In the genomic region with DNA sequence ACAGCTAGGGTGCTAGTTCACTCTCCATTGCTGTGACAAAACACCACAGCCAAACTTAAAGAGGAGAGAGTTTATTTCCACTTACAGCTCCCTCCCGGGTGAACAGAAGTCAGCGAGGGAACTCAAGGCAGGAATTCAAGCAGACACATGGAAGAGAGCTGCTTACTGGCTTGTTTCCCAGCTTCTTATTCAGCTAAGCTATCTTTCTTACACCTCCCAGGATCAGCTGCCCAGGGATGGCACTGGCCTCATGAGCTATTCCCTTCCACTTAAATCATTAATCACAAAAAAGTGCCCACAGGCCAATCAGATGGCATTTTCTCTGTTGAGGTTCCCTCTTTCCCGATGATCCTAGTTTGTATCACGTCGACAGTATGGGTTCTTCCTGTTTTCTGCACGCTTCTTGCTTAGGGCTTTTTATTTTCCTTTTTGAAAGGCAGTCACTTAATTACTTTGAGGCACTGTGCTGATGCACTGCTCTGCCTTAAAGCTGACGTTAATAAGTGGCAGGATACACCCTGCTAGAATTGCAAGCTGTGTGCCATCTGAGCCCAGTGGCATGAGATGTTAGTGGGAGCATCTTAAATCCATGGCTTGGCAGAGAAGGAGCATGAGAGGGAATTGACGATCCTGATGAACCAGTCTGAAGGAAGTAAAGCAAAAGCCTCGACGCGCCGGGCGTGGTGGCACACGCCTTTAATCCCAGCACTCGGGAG, we compare ENCODE assay signal across 15 mouse cellular contexts. TPM values are rescaled to one million over a fixed set of nuclear protein-coding genes. Genes with fewer than 3 reads are reported as not detected.
DNase-seq lines count a peak whose midpoint lies in the region; ATAC-seq and TF ChIP-seq lines count a peak whose summit lies in the region.
"Had no signal": no experiment of that assay in that cellular context is flagged by ENCODE, and none has a peak within 500 bp of the region (broad histone marks: within the 10 kb centered on the region; RNA-seq: fewer than 3 reads in every experiment).

No protein-coding gene starts in this region.

- H3K9ac ChIP-seq in hindbrain, postnatal 0 days (replicated peaks; ENCODE audit: low read length) = no peak overlapping the region
- no peak overlapping the region for H3K9ac ChIP-seq in forebrain, postnatal 0 days
- H3K9ac ChIP-seq in midbrain, embryonic 16.5 days (ENCODE audit: low read depth, low read length) = no peak overlapping the region
- H3K9ac ChIP-seq: liver, embryonic 15.5 days; neural tube, embryonic 12.5 days had no signal

- H3K36me3 ChIP-seq in heart, embryonic 10.5 days = peaks cover 9% of the 10 kb centered on the region; the same call in 1 of the 2 replicates
- no peaks in the 10 kb centered on the region for H3K36me3 ChIP-seq in hindbrain, postnatal 0 days (ENCODE audit: insufficient read depth, low read length)
- H3K36me3 ChIP-seq in hindbrain, embryonic 10.5 days = no peaks in the 10 kb centered on the region
- no peaks in the 10 kb centered on the region for H3K36me3 ChIP-seq in forebrain, postnatal 0 days (ENCODE audit: insufficient read depth)
- no peaks in the 10 kb centered on the region for H3K36me3 ChIP-seq in midbrain, embryonic 16.5 days (ENCODE audit: control insufficient read depth, insufficient read depth, low read length)
- H3K36me3 ChIP-seq: liver, embryonic 15.5 days; neural tube, embryonic 12.5 days had no signal

- H3K27me3 ChIP-seq in heart, embryonic 10.5 days (ENCODE audit: insufficient read depth, poor library complexity, severe bottlenecking) = no peaks in the 10 kb centered on the region
- H3K27me3 ChIP-seq in hindbrain, postnatal 0 days (ENCODE audit: insufficient read depth, low read length) = no peaks in the 10 kb centered on the region
- H3K27me3 ChIP-seq in hindbrain, embryonic 10.5 days (ENCODE audit: insufficient read depth, poor library complexity, severe bottlenecking) = no peaks in the 10 kb centered on the region
- no peaks in the 10 kb centered on the region for H3K27me3 ChIP-seq in forebrain, postnatal 0 days (ENCODE audit: insufficient read depth, low read length)
- H3K27me3 ChIP-seq in midbrain, embryonic 16.5 days (ENCODE audit: control insufficient read depth, insufficient read depth, low read depth, low read length) = no peaks in the 10 kb centered on the region
- H3K27me3 ChIP-seq: liver, embryonic 15.5 days; megakaryocyte, embryonic 14.5 days; neural tube, embryonic 12.5 days had no signal

- DNase-seq in heart, embryonic 10.5 days (ENCODE audit: low spot score) = no peak
- DNase-seq in heart, postnatal 4 days = no peak
- DNase-seq in hindbrain, postnatal 0 days (ENCODE audit: low spot score) = peak; percentile 40
- DNase-seq in hindbrain, embryonic 10.5 days (ENCODE audit: low spot score) = no peak
- DNase-seq in brain, adult 2 months (ENCODE audit: low read depth, low spot score) = peak; percentile 36
- peak; percentile 46 for DNase-seq in forebrain, postnatal 0 days
- DNase-seq: cerebellum, postnatal 25 days; kidney, postnatal 10 days; lung, postnatal 14 days; thymus, postnatal 14 days had no signal

- WGBS in heart, embryonic 10.5 days = 83% methylated on average over 15 of the region's 15 CpGs
- WGBS in hindbrain, postnatal 0 days = 54% methylated on average over 15 of the region's 15 CpGs
- 87% methylated on average over 15 of the region's 15 CpGs for WGBS in hindbrain, embryonic 10.5 days
- WGBS in forebrain, postnatal 0 days = 64% methylated on average over 15 of the region's 15 CpGs
- WGBS in midbrain, embryonic 16.5 days = 80% methylated on average over 15 of the region's 15 CpGs

- peaks cover 47% of the 10 kb centered on the region for H3K4me1 ChIP-seq in heart, embryonic 10.5 days
- peaks cover 5% of the 10 kb centered on the region; the same call in 1 of the 2 replicates for H3K4me1 ChIP-seq in hindbrain, postnatal 0 days (ENCODE audit: insufficient read depth, low read length)
- H3K4me1 ChIP-seq in hindbrain, embryonic 10.5 days (replicated peaks) = 0 out of 2 replicates have a peak, but pooled peaks cover 2% of the 10 kb centered on the region
- H3K4me1 ChIP-seq in forebrain, postnatal 0 days (ENCODE audit: insufficient read depth) = no peaks in the 10 kb centered on the region
- no peaks in the 10 kb centered on the region for H3K4me1 ChIP-seq in midbrain, embryonic 16.5 days (ENCODE audit: control insufficient read depth, insufficient read depth, low read length)
- H3K4me1 ChIP-seq: liver, embryonic 15.5 days; megakaryocyte, embryonic 14.5 days; neural tube, embryonic 12.5 days had no signal

- H3K4me3 ChIP-seq in heart, embryonic 10.5 days = no peak overlapping the region
- no peak overlapping the region for H3K4me3 ChIP-seq in hindbrain, postnatal 0 days (ENCODE audit: low read length)
- H3K4me3 ChIP-seq in hindbrain, embryonic 10.5 days = no peak overlapping the region
- no peak overlapping the region for H3K4me3 ChIP-seq in forebrain, postnatal 0 days (ENCODE audit: low read depth, low read length)
- no peak overlapping the region for H3K4me3 ChIP-seq in midbrain, embryonic 16.5 days (ENCODE audit: low read depth, low read length)
- H3K4me3 ChIP-seq: liver, embryonic 15.5 days; megakaryocyte, embryonic 14.5 days; neural tube, embryonic 12.5 days had no signal

- 0 out of 2 replicates have a peak overlapping the region, but pooled peaks have one; percentile 29 for H3K27ac ChIP-seq in heart, embryonic 10.5 days
- H3K27ac ChIP-seq in hindbrain, postnatal 0 days = no peak overlapping the region
- no peak overlapping the region for H3K27ac ChIP-seq in hindbrain, embryonic 10.5 days
- no peak overlapping the region for H3K27ac ChIP-seq in forebrain, postnatal 0 days (ENCODE audit: low read depth, low read length)
- no peak overlapping the region for H3K27ac ChIP-seq in midbrain, embryonic 16.5 days (ENCODE audit: low read length)
- H3K27ac ChIP-seq: liver, embryonic 15.5 days; neural tube, embryonic 12.5 days had no signal

- no peak for ATAC-seq in hindbrain, postnatal 0 days
- peak; percentile 25; the same call in 1 of the 2 replicates for ATAC-seq in forebrain, postnatal 0 days
- no peak for ATAC-seq in midbrain, embryonic 16.5 days
- ATAC-seq: intestine, postnatal 0 days had no signal

- no peak overlapping the region for H3K4me2 ChIP-seq in hindbrain, postnatal 0 days (ENCODE audit: low read depth, low read length)
- no peak overlapping the region for H3K4me2 ChIP-seq in forebrain, postnatal 0 days (ENCODE audit: low read depth)
- no peak overlapping the region for H3K4me2 ChIP-seq in midbrain, embryonic 16.5 days (ENCODE audit: low read length)
- H3K4me2 ChIP-seq: liver, embryonic 15.5 days; neural tube, embryonic 12.5 days had no signal

- TF ChIP-seq CTCF in hindbrain, postnatal 0 days (IDR thresholded peaks at IDR 0.05; ENCODE audit: low read depth) = no peak
- no peak for TF ChIP-seq CTCF in forebrain, postnatal 0 days (IDR thresholded peaks at IDR 0.05; ENCODE audit: low read depth)

- no peaks in the 10 kb centered on the region for H3K9me3 ChIP-seq in heart, embryonic 10.5 days
- no peaks in the 10 kb centered on the region for H3K9me3 ChIP-seq in hindbrain, postnatal 0 days (ENCODE audit: low read length)
- H3K9me3 ChIP-seq in hindbrain, embryonic 10.5 days = no peaks in the 10 kb centered on the region
- H3K9me3 ChIP-seq in forebrain, postnatal 0 days (ENCODE audit: low read length) = no peaks in the 10 kb centered on the region
- H3K9me3 ChIP-seq in midbrain, embryonic 16.5 days (replicated peaks; ENCODE audit: control insufficient read depth, low read length, poor library complexity, severe bottlenecking) = no peaks in the 10 kb centered on the region
- H3K9me3 ChIP-seq: liver, embryonic 15.5 days; neural tube, embryonic 12.5 days had no signal

RNA-seq across cellular contexts. Expression of gene Tgfb2, which starts 44.4 kb away (rescaled TPM):
- polyA plus RNA-seq in heart, embryonic 10.5 days (2016; fragmentation: Nextera tagmentation; extraction: Ambion mirVana) = 53.7 and 69.4 TPM in 2 replicates
- 10 to 100 TPM; 28.7 to 31.6 TPM for total RNA-seq in heart, postnatal 4 days (2021)
- 12.2 and 13.1 TPM in 2 replicates for total RNA-seq in hindbrain, postnatal 0 days (2014; rRNA removed)
- 30.6 TPM in 2 replicates for polyA plus RNA-seq in hindbrain, postnatal 0 days (2015; fragmentation: Nextera tagmentation; extraction: Ambion mirVana)
- polyA plus RNA-seq in hindbrain, embryonic 10.5 days (2016; fragmentation: Nextera tagmentation; extraction: Ambion mirVana) = 13.5 and 16.1 TPM in 2 replicates
- total RNA-seq in forebrain, postnatal 0 days (2014; rRNA removed) = 9.2 and 15.4 TPM in 2 replicates
- 17.2 and 35.8 TPM in 2 replicates for polyA plus RNA-seq in forebrain, postnatal 0 days (2015; fragmentation: Nextera tagmentation; extraction: Ambion mirVana)
- 14.8 and 20.1 TPM in 2 replicates for polyA plus RNA-seq in midbrain, embryonic 16.5 days (2015; fragmentation: Nextera tagmentation; extraction: Ambion mirVana)

Comparison
In these comparisons a context has a peak if more than half of its experiments do, and no peak if none do; other contexts are left out.
1. DNase-seq: peak in hindbrain, postnatal 0 days (single experiment), brain, adult 2 months (single experiment) and forebrain, postnatal 0 days (single experiment); none in heart, embryonic 10.5 days (single experiment), heart, postnatal 4 days (single experiment) and hindbrain, embryonic 10.5 days (single experiment).